Mouse (Mus musculus) left cerebral cortex, postnatal 4 days (tissue): Measurements from ENCODE around the gene Slc1a7. TPM values are rescaled to one million over a fixed set of nuclear protein-coding genes. Genes with fewer than 3 reads are reported as not detected.

Source experiments
- DNase-seq: peaks from one replicate; pipeline ENCODE4 v3.0.0-alpha.2; 2022
- intact Hi-C: fragments of 180-260 bp; cut with DNase I; formaldehyde crosslinking; loops from one replicate; pipeline ENCODE4 v1.15.1; 2025
- total RNA-seq, 2 experiments: library from RNA; stranded (reverse); gene quantifications; 2 replicates each; pipeline ENCODE4 v1.2.3; 2021

Gene Slc1a7
- total RNA-seq, result not detected

- DNase-seq, result no peak
- intact Hi-C loops, result no loop called here
These were observed at the start of gene Slc1a7 for GRCm38 (mm10) chr4:107967966-107968682. Gene Slc1a7 (plus strand): TSS chr4:107968332.

GRCm38 (mm10) chr4:107920336-107920735, 47.8 kb upstream of the Slc1a7 start:
- no peak for DNase-seq

GRCm38 (mm10) chr4:107921152-107921695, 46.9 kb upstream of the Slc1a7 start:
- intact Hi-C loops, result no loop called here
- DNase-seq, result no peak

More at GRCm38 (mm10) chr4:107920336-107920735, 47.8 kb upstream of the Slc1a7 start:
- intact Hi-C loops, result no loop called here

- DNase-seq, result no peak
- intact Hi-C loops, result no loop called here
These were observed 46.2 kb upstream of the Slc1a7 start for GRCm38 (mm10) chr4:107921952-107922351.

GRCm38 (mm10) chr4:107923145-107923802, 44.9 kb upstream of the Slc1a7 start, which contains the start of gene Cpt2:
Gene Cpt2 (minus strand): TSS chr4:107923610.
- peak; percentile 94 for DNase-seq
- intact Hi-C loops, result no loop called here

- intact Hi-C loops, result no loop called here
- no peak for DNase-seq
These were observed 44.3 kb upstream of the Slc1a7 start for GRCm38 (mm10) chr4:107923803-107924194.

GRCm38 (mm10) chr4:107928269-107928668, 39.9 kb upstream of the Slc1a7 start:
- intact Hi-C loops, result no loop called here
- no peak for DNase-seq

GRCm38 (mm10) chr4:107928726-107929125, 39.4 kb upstream of the Slc1a7 start:
- no peak for DNase-seq
- intact Hi-C loops, result no loop called here

- intact Hi-C loops, result no loop called here
- no peak for DNase-seq
These were observed 36.7 kb upstream of the Slc1a7 start for GRCm38 (mm10) chr4:107931453-107931852.

- intact Hi-C loops, result no loop called here
- DNase-seq, result no peak
These were observed 34.9 kb upstream of the Slc1a7 start for GRCm38 (mm10) chr4:107933239-107933638.

GRCm38 (mm10) chr4:107935254-107935653, 32.9 kb upstream of the Slc1a7 start:
- intact Hi-C loops, result no loop called here
- no peak for DNase-seq

GRCm38 (mm10) chr4:107937338-107937737, 30.8 kb upstream of the Slc1a7 start:
- intact Hi-C loops, result no loop called here

GRCm38 (mm10) chr4:107938124-107938523, 30.0 kb upstream of the Slc1a7 start:
- DNase-seq, result peak; percentile 29
- intact Hi-C loops, result no loop called here

More at GRCm38 (mm10) chr4:107937338-107937737, 30.8 kb upstream of the Slc1a7 start:
- DNase-seq, result peak; percentile 88

GRCm38 (mm10) chr4:107942741-107943140, 25.4 kb upstream of the Slc1a7 start:
- DNase-seq, result no peak
- intact Hi-C loops, result loop anchor here (10.0 kb wide), 1 partner anchor 132 kb away; no protein-coding TSS in a partner anchor

- DNase-seq, result peak; percentile 69
- intact Hi-C loops, result loop anchor here (10.0 kb wide), 1 partner anchor 131 kb away; no protein-coding TSS in a partner anchor
These were observed 24.0 kb upstream of the Slc1a7 start for GRCm38 (mm10) chr4:107944141-107944540.

- no peak for DNase-seq
- intact Hi-C loops, result loop anchor here (10.0 kb wide), 1 partner anchor 125 kb away; no protein-coding TSS in a partner anchor
These were observed 18.2 kb upstream of the Slc1a7 start for GRCm38 (mm10) chr4:107949918-107950317.

- no peak for DNase-seq
- intact Hi-C loops, result no loop called here
These were observed 15.3 kb upstream of the Slc1a7 start for GRCm38 (mm10) chr4:107952845-107953244.

GRCm38 (mm10) chr4:107955691-107956090, 12.4 kb upstream of the Slc1a7 start:
- DNase-seq, result no peak
- intact Hi-C loops, result no loop called here

- DNase-seq, result no peak
- intact Hi-C loops, result no loop called here
These were observed 9.6 kb upstream of the Slc1a7 start for GRCm38 (mm10) chr4:107958487-107958886.

- intact Hi-C loops, result no loop called here
- peak; percentile 64 for DNase-seq
These were observed 5.9 kb upstream of the Slc1a7 start for GRCm38 (mm10) chr4:107962044-107962732.

GRCm38 (mm10) chr4:107962792-107963191, 5.3 kb upstream of the Slc1a7 start:
- no peak for DNase-seq
- intact Hi-C loops, result no loop called here
